Mouse (Mus musculus): ENCODE measurements around the gene Lgals9. TPM values are rescaled to one million over a fixed set of nuclear protein-coding genes. Genes with fewer than 3 reads are reported as not detected.
A peak's percentile ranks its signal among the peaks of the same experiment; 100 is the strongest.

Gene Lgals9
- polyA plus RNA-seq, 1 experiment from 2014 or later: 54.4 TPM

DNA sequence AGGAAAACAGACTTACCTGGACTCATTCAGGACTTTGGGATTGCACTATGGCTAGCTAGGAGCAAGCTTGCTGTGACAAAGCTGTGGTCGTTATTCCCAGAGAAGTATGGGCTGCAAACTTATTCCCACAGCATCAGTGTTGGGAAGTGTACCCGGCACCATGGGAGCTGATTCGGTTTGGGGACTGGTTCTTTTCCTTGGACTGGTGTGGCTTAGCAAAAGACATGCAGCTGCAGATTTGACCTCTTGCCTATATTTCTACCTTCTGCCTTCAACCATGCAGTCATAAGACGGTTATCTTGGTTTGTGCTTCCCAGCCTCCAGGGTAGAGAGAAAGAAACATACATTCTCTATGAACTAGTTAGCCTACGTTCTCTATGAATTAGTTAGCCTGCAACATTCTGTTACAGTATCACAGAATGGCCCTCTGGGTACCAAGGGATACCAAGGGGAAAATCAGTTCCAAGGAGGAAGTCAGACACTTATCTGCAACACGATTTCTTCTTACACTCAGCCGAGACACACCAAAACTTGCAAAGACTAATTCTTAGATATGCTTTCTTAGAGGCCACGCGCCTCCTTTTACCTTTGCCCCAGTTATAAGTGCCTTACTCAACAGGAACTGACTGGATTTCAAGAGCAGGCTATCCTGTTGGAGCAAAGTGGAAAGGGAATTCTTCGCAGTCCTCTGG lies 1.7 kb upstream of the Lgals9 start:
- Histone ChIP-seq H3K9me3 (replicated peaks) (no peaks in the 10 kb centered on the region), H3K4me2 (no peak overlapping the region), H3K4me1 (replicated peaks) (peaks cover 9% of the 10 kb centered on the region), H3K27me3 (no peaks in the 10 kb centered on the region), H3K4me3 (no peak overlapping the region), H3K27ac (no peak overlapping the region), H3K9ac (no peak overlapping the region), H3K36me3 (no peaks in the 10 kb centered on the region)
- WGBS: 85% methylated on average over 10 of the region's 10 CpGs
- no peak for ATAC-seq (replicated peaks; ENCODE audit: insufficient number of reproducible peaks, insufficient read depth, low FRiP score, low read depth)

DNA sequence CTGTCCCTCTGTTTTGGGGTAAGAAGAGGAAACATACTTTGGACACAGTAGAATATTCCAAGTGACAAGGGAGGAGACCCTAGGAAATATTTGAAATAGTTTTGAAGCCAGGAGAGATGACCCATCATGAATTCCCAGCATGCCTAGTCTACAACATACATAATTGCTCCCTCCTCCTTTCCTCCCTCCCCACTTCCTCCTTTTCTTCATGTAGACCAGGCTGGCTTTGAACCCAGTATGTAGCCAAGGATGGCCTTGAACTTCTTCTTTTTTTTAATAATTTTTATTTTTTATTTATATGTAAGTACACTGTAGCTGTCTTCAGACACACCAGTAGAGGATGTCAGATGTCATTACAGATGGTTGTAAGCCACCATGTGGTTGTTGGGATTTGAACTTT lies 759 bp upstream of the Lgals9 start:
- Histone ChIP-seq H3K9me3 (replicated peaks) (no peaks in the 10 kb centered on the region), H3K27ac (no peak overlapping the region; the same call in 1 of the 2 replicates), H3K36me3 (no peaks in the 10 kb centered on the region), H3K4me2 (no peak overlapping the region; the same call in 1 of the 2 replicates), H3K9ac (no peak overlapping the region), H3K4me3 (no peak overlapping the region), H3K4me1 (replicated peaks) (peaks cover 9% of the 10 kb centered on the region), H3K27me3 (no peaks in the 10 kb centered on the region)
- no peak for ATAC-seq (replicated peaks; ENCODE audit: insufficient number of reproducible peaks, insufficient read depth, low FRiP score, low read depth)

DNA sequence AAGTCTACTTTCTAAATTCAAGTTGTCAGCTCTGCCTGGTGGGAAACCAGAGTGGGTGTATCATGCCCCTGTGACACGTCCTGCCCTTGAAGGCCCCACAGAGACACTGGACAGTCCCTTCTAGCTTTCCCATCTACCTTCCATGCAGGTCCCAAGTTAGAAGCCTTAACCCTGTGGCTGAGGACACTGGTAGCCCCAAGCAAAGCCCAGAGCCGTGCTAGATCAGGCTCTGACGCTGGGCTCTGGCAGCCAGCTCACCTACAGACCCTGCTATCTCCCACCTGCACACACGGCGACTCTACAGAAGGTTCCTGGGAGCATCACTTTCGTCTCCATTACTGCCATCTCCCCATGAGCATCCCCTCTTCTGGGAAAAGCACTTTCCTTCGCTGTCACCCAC lies 1.2 kb downstream of the Lgals9 start:
- H3K4me2 ChIP-seq: peak overlapping the region; percentile 56
- no peak for ATAC-seq (replicated peaks; ENCODE audit: insufficient number of reproducible peaks, insufficient read depth, low FRiP score, low read depth)
- WGBS: 80% methylated on average over 7 of the region's 7 CpGs

GRCm38 (mm10) chr11:78982513-78983291 lies 2.0 kb downstream of the Lgals9 start:
- peaks cover 9% of the 10 kb centered on the region for H3K4me1 ChIP-seq (replicated peaks)
- H3K36me3 ChIP-seq: no peaks in the 10 kb centered on the region
- H3K27ac ChIP-seq: no peak overlapping the region
- H3K4me2 ChIP-seq: peak overlapping the region; percentile 56
- 70% methylated on average over 12 of the region's 12 CpGs for WGBS
- no peak for ATAC-seq (replicated peaks; ENCODE audit: insufficient number of reproducible peaks, insufficient read depth, low FRiP score, low read depth)
- no peak overlapping the region for H3K9ac ChIP-seq
- H3K27me3 ChIP-seq: no peaks in the 10 kb centered on the region
- H3K9me3 ChIP-seq (replicated peaks): no peaks in the 10 kb centered on the region
- H3K4me3 ChIP-seq: peak overlapping the region; percentile 48; the same call in 1 of the 2 replicates

More for the DNA sequence above, 1.2 kb downstream of the Lgals9 start:
- H3K9me3 ChIP-seq (replicated peaks): no peaks in the 10 kb centered on the region
- peak overlapping the region; percentile 12; the same call in 1 of the 2 replicates for H3K9ac ChIP-seq
- no peaks in the 10 kb centered on the region for H3K27me3 ChIP-seq
- 0 out of 2 replicates have a peak overlapping the region, but pooled peaks have one; percentile 58 for H3K27ac ChIP-seq
- H3K36me3 ChIP-seq: no peaks in the 10 kb centered on the region
- peaks cover 9% of the 10 kb centered on the region for H3K4me1 ChIP-seq (replicated peaks)
- peak overlapping the region; percentile 48 for H3K4me3 ChIP-seq

DNA sequence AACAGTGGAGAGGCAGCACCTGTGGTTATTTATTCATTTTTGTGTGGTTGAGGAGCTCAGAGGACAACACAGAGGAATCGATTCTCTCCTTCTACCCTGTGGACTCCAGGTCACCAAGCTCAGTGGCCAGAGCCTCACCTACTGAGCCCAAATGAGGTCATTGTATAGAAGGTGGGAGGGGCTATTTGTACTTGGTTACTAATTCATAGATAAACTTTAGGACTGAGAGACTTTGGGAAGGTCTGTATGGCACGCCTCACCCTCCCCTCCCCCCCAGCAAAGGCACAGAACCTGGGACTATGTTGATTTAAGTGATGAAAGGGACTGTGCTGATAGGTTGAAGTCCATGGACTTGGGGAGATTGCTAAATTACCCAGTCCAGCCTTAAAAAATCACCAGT lies 2.7 kb downstream of the Lgals9 start:
- 0 out of 2 replicates have a peak overlapping the region, but pooled peaks have one; percentile 48 for H3K4me3 ChIP-seq
- no peaks in the 10 kb centered on the region for H3K9me3 ChIP-seq (replicated peaks)
- H3K27ac ChIP-seq: no peak overlapping the region
- H3K4me2 ChIP-seq: peak overlapping the region; percentile 56; the same call in 1 of the 2 replicates
- no peaks in the 10 kb centered on the region for H3K27me3 ChIP-seq
- ATAC-seq (replicated peaks; ENCODE audit: insufficient number of reproducible peaks, insufficient read depth, low FRiP score, low read depth): no peak
- no peaks in the 10 kb centered on the region for H3K36me3 ChIP-seq
- WGBS: 63% methylated on average over 2 of the region's 2 CpGs
- no peak overlapping the region for H3K9ac ChIP-seq
- H3K4me1 ChIP-seq (replicated peaks): peaks cover 9% of the 10 kb centered on the region

DNA sequence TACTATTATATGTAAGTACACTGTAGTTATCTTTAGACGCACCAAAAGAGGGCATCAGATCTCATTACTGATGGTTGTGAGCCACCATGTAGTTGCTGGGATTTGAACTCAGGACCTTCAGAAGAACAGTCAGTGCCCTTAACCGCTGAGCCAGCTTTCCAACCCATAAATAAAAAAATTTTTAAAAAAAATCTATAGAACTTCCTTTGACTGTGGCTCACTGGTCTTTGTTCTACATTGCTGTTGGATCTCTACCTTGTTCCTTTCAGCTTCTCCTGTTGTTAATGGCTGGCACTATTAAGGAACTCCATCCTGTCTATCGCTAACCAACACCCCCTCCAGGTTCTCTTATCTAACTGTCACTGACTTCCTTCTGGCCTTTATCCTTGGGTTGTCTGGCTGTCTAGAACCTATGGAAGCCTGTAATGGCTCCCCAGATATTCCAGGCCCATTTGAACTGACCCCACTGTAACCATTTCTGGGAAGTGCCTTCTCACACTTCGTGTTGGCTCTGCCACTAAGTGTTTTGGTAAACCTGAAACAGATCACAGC lies 4.6 kb downstream of the Lgals9 start:
- Histone ChIP-seq H3K27ac (peak overlapping the region; percentile 50), H3K4me3 (no peak overlapping the region)
- WGBS: 60% methylated on average over 4 of the region's 4 CpGs

DNA sequence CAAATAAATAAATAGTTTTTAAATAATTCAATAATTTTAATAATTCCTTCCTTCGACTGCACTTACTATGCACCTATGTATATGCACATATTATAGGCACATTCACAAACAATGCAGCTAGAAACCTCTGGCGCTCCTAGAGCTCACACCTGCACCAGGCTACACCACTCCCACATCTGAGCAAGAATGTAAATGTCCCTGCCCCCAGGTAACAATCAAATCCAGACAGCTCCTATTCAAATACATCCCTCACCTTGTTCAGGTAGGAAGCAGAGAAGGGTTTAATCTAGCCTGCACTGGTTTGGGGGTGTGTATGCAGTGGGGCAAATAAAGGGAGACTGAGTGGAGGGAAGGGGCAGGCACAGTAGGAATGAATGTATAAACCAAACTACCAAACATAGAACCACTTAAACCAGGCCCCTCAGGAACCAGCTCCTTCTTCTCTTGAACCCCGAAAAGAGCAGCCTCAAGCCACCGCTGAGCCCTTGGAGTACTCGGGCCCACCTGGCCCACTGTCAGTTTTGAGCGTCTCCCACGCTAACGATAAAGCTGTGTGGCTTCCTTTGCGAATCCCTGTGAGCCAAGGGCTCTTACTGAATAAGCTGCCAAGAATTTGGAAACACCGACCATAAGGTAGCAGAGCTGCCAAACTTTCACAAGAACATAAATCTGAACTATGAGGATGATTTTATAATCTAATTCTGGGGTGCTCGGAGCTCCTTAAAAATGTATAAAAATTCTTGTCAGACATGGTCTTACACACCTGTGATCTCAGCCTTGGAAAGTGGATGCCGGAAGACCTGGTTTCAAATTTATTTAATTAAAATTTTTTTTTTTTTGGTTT lies 6.3 kb downstream of the Lgals9 start:
- ATAC-seq (replicated peaks; ENCODE audit: insufficient number of reproducible peaks, insufficient read depth, low FRiP score, low read depth): no peak
- WGBS: 72% methylated on average over 12 of the region's 12 CpGs
- no peak overlapping the region for H3K27ac ChIP-seq

More for the DNA sequence above, 4.6 kb downstream of the Lgals9 start:
- Histone ChIP-seq H3K4me1 (replicated peaks) (peaks cover 8% of the 10 kb centered on the region), H3K4me2 (no peak overlapping the region), H3K36me3 (no peaks in the 10 kb centered on the region), H3K27me3 (no peaks in the 10 kb centered on the region), H3K9ac (no peak overlapping the region), H3K9me3 (replicated peaks) (no peaks in the 10 kb centered on the region)
- no peak for ATAC-seq (replicated peaks; ENCODE audit: insufficient number of reproducible peaks, insufficient read depth, low FRiP score, low read depth)

GRCm38 (mm10) chr11:78976731-78977510 lies 7.8 kb downstream of the Lgals9 start:
- no peaks in the 10 kb centered on the region for H3K27me3 ChIP-seq
- no peaks in the 10 kb centered on the region for H3K36me3 ChIP-seq
- 67% methylated on average over 8 of the region's 8 CpGs for WGBS
- no peak overlapping the region for H3K9ac ChIP-seq
- ATAC-seq (replicated peaks; ENCODE audit: insufficient number of reproducible peaks, insufficient read depth, low FRiP score, low read depth): no peak
- H3K4me2 ChIP-seq: no peak overlapping the region
- H3K27ac ChIP-seq: no peak overlapping the region
- H3K4me3 ChIP-seq: no peak overlapping the region
- no peaks in the 10 kb centered on the region for H3K9me3 ChIP-seq (replicated peaks)
- H3K4me1 ChIP-seq (replicated peaks): peaks cover 11% of the 10 kb centered on the region

More for the DNA sequence above, 6.3 kb downstream of the Lgals9 start:
- H3K9me3 ChIP-seq (replicated peaks): no peaks in the 10 kb centered on the region
- H3K4me1 ChIP-seq (replicated peaks): peaks cover 4% of the 10 kb centered on the region
- no peak overlapping the region for H3K4me3 ChIP-seq
- no peaks in the 10 kb centered on the region for H3K27me3 ChIP-seq
- no peak overlapping the region for H3K9ac ChIP-seq
- H3K36me3 ChIP-seq: no peaks in the 10 kb centered on the region
- no peak overlapping the region for H3K4me2 ChIP-seq

DNA sequence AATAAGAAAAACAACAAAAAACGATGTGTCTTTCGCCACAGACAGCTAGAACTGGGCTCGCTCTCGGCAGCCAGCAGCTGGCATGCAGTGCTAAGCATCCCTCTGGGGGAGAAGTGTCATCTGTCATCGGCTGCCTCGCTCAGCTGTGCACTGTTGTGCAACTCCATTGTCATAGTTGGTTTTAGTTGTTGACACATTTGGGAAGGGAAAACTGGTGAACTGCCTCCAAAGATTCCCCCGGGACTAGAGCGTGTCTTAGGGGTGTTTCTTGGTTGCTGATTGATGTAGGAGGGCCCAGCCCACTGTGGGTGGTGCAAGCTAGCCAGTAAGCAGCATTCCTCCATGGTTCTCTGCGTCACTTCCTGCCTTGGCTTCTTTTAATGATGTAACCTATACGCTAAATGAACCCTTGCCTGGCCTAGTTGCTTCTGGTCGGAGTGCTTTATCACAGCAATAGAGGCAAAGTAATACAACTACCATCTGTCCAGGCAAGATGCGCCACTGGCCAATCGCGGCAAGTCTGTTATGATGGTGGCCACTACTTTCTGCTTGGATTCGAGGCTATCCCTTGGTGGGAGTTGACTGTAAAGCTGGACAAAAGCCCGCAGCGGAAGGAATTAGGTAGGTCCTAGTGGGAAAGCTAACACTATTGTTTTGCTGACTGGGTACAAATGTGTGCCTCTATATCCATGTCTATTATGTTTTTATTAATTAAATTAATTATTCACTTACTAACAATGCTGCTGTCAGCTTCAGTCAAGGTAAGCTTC lies 11.2 kb downstream of the Lgals9 start:
- H3K9me3 ChIP-seq (replicated peaks): no peaks in the 10 kb centered on the region

More for the DNA sequence above, 11.2 kb downstream of the Lgals9 start:
- Histone ChIP-seq H3K4me1 (replicated peaks) (peaks cover 11% of the 10 kb centered on the region), H3K4me2 (peak overlapping the region; percentile 21; the same call in 1 of the 2 replicates), H3K27me3 (no peaks in the 10 kb centered on the region), H3K9ac (no peak overlapping the region), H3K4me3 (no peak overlapping the region), H3K36me3 (no peaks in the 10 kb centered on the region), H3K27ac (peak overlapping the region; percentile 20; the same call in 1 of the 2 replicates)
- no peak; the same call in 1 of the 2 replicates for ATAC-seq (replicated peaks; ENCODE audit: insufficient number of reproducible peaks, insufficient read depth, low FRiP score, low read depth)
- WGBS: 59% methylated on average over 17 of the region's 17 CpGs
